Mouse (Mus musculus): ENCODE data around the gene Macc1. TPM values are rescaled to one million over a fixed set of nuclear protein-coding genes. Genes with fewer than 3 reads are reported as not detected.

Macc1 gene
- 0.04 TPM in 1 of 2 replicates, not detected in the other for polyA plus RNA-seq (2015; fragmentation: Nextera tagmentation; extraction: Ambion mirVana)

- Histone ChIP-seq H3K4me3 (replicated peaks) (no peak within 1 kb of the TSS), H3K36me3 (no peaks in the 10 kb centered on the region), H3K4me2 (replicated peaks) (no peak within 1 kb of the TSS), H3K9me3 (no peaks in the 10 kb centered on the region), H3K27me3 (no peaks in the 10 kb centered on the region), H3K27ac (no peak within 1 kb of the TSS), H3K4me1 (replicated peaks) (no peaks in the 10 kb centered on the region), H3K9ac (replicated peaks) (no peak within 1 kb of the TSS)
- no peak for ATAC-seq
Observed at GRCm38 (mm10) chr12:119313970-119314369, at the start of gene Macc1. Macc1 (plus strand) TSS chr12:119314270.

- no peak overlapping the region for H3K9ac ChIP-seq (replicated peaks)
- H3K4me3 ChIP-seq (replicated peaks): no peak overlapping the region
- H3K27ac ChIP-seq: no peak overlapping the region
- no peaks in the 10 kb centered on the region for H3K36me3 ChIP-seq
- H3K9me3 ChIP-seq: no peaks in the 10 kb centered on the region
- H3K4me1 ChIP-seq (replicated peaks): no peaks in the 10 kb centered on the region
- no peak overlapping the region for H3K4me2 ChIP-seq (replicated peaks)
- no peaks in the 10 kb centered on the region for H3K27me3 ChIP-seq
- WGBS: 88% methylated on average over 3 of the region's 3 CpGs
- no peak for ATAC-seq
Observed at GRCm38 (mm10) chr12:119264506-119264905, 49.6 kb upstream of the Macc1 start.

DNA sequence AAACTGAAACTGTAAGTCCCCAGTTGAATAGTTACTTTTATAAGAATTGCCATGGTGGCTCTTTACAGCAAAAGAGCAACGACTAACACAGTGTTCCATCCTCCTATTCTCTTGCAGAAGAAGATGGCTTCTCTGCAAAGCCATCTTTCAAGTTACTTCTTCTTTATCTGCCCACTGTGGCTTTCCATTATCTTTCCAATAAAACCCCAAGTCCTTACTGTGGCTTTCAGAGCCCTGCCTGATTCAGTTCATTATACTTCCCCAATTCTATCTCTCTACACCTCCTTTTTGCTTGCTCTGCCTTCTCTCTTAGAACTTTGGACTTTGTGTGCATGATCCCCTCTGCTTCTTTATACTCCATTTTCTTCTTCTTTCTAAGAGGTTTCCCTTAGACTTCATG, 45.3 kb upstream of the Macc1 start:
- Histone ChIP-seq H3K4me3 (replicated peaks) (no peak overlapping the region), H3K4me2 (replicated peaks) (no peak overlapping the region), H3K9me3 (no peaks in the 10 kb centered on the region), H3K36me3 (no peaks in the 10 kb centered on the region), H3K27ac (no peak overlapping the region), H3K27me3 (no peaks in the 10 kb centered on the region), H3K4me1 (replicated peaks) (0 out of 2 replicates have a peak, but pooled peaks cover 5% of the 10 kb centered on the region), H3K9ac (replicated peaks) (no peak overlapping the region)
- WGBS: 88% methylated on average over 1 of the region's 1 CpGs
- ATAC-seq: no peak

GRCm38 (mm10) chr12:119270036-119270435, 44.0 kb upstream of the Macc1 start:
- no peak overlapping the region for H3K4me2 ChIP-seq (replicated peaks)
- no peaks in the 10 kb centered on the region for H3K9me3 ChIP-seq
- H3K36me3 ChIP-seq: no peaks in the 10 kb centered on the region
- H3K27ac ChIP-seq: no peak overlapping the region
- 87% methylated on average over 2 of the region's 2 CpGs for WGBS
- 0 out of 2 replicates have a peak, but pooled peaks cover 10% of the 10 kb centered on the region for H3K4me1 ChIP-seq (replicated peaks)
- ATAC-seq: no peak
- H3K9ac ChIP-seq (replicated peaks): no peak overlapping the region
- no peaks in the 10 kb centered on the region for H3K27me3 ChIP-seq
- H3K4me3 ChIP-seq (replicated peaks): no peak overlapping the region

GRCm38 (mm10) chr12:119271964-119272363, 42.1 kb upstream of the Macc1 start:
- 95% methylated on average over 1 of the region's 1 CpGs for WGBS
- H3K9ac ChIP-seq (replicated peaks): no peak overlapping the region
- ATAC-seq: no peak

DNA sequence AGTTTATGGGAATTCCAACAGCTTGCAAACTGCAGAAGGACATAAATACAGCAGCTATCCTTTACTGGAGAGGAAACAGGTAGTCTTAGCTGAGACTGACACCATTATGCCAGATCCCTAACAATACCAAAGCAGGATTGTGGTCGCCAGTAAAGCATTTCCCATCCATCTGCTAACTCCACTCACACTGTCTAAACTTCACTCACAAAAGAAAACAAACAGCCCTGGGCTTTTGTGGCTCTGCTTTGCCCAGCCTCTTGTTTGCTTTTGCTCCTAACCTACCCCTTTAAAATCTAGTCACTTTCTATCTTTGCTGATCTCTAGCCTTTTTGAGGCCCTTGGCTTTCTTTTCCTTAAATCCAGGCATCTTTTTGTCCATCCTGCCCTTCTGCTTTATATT, 40.5 kb upstream of the Macc1 start:
- 0 out of 2 replicates have a peak, but pooled peaks have one; percentile 11 for ATAC-seq

More at GRCm38 (mm10) chr12:119271964-119272363, 42.1 kb upstream of the Macc1 start:
- Histone ChIP-seq H3K36me3 (no peaks in the 10 kb centered on the region), H3K4me2 (replicated peaks) (no peak overlapping the region), H3K4me3 (replicated peaks) (no peak overlapping the region), H3K9me3 (no peaks in the 10 kb centered on the region), H3K27ac (no peak overlapping the region), H3K27me3 (no peaks in the 10 kb centered on the region), H3K4me1 (replicated peaks) (0 out of 2 replicates have a peak, but pooled peaks cover 10% of the 10 kb centered on the region)

DNA sequence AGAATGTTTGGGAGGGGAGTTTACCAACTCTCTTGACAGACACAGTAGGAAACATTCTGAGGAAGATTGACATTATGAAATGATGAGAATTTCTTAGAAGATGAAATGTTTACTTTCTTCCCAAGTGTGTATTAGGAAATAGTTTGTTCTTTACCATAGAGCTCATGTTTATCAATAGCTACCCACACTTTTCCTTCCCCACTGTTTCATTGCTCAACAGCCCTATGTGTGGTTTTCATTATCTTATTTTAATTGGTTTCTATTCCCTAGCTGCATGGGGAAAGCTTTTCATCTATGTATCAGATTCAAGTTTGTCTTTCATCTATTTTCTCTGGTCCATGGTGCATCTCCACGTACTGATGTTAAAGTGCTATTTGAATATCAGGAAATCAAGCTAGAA, 37.8 kb upstream of the Macc1 start:
- H3K27me3 ChIP-seq: no peaks in the 10 kb centered on the region
- no peak overlapping the region for H3K9ac ChIP-seq (replicated peaks)
- H3K4me2 ChIP-seq (replicated peaks): no peak overlapping the region
- H3K4me3 ChIP-seq (replicated peaks): no peak overlapping the region
- H3K4me1 ChIP-seq (replicated peaks): 0 out of 2 replicates have a peak, but pooled peaks cover 10% of the 10 kb centered on the region
- H3K36me3 ChIP-seq: no peaks in the 10 kb centered on the region
- ATAC-seq: no peak
- no peaks in the 10 kb centered on the region for H3K9me3 ChIP-seq
- no peak overlapping the region for H3K27ac ChIP-seq
- whole genome bisulfite sequencing: 71% methylated on average over 1 of the region's 1 CpGs

More for the DNA sequence above, 40.5 kb upstream of the Macc1 start:
- Histone ChIP-seq H3K36me3 (no peaks in the 10 kb centered on the region), H3K4me2 (replicated peaks) (no peak overlapping the region), H3K9ac (replicated peaks) (no peak overlapping the region), H3K4me3 (replicated peaks) (no peak overlapping the region), H3K9me3 (no peaks in the 10 kb centered on the region), H3K4me1 (replicated peaks) (0 out of 2 replicates have a peak, but pooled peaks cover 10% of the 10 kb centered on the region), H3K27me3 (no peaks in the 10 kb centered on the region), H3K27ac (no peak overlapping the region)
- WGBS: 0% methylated on average over 1 of the region's 1 CpGs

DNA sequence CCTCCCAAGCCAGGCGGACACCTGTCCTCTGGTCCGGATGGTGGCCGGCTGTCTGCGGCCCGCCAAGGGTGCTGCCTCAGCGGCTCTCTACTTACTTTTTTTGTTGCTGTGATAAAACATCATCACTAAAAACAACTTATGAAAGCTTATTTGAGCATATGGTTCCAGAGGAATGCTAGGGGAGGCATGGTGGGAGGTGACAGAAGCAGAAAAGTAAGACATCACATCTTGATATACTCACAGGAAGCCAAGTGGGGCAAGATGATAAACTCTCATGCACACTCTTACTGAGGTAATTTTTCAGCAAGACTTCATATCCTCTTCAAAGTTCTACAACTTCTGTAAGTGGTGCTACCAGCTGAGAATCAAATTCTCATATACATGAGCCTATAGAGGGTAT, 22.5 kb upstream of the Macc1 start:
- H3K36me3 ChIP-seq: no peaks in the 10 kb centered on the region
- WGBS: 96% methylated on average over 6 of the region's 6 CpGs
- no peak overlapping the region for H3K4me2 ChIP-seq (replicated peaks)
- no peaks in the 10 kb centered on the region for H3K4me1 ChIP-seq (replicated peaks)
- ATAC-seq: no peak
- no peak overlapping the region for H3K9ac ChIP-seq (replicated peaks)
- no peak overlapping the region for H3K27ac ChIP-seq
- H3K4me3 ChIP-seq (replicated peaks): no peak overlapping the region
- H3K27me3 ChIP-seq: no peaks in the 10 kb centered on the region
- H3K9me3 ChIP-seq: no peaks in the 10 kb centered on the region

DNA sequence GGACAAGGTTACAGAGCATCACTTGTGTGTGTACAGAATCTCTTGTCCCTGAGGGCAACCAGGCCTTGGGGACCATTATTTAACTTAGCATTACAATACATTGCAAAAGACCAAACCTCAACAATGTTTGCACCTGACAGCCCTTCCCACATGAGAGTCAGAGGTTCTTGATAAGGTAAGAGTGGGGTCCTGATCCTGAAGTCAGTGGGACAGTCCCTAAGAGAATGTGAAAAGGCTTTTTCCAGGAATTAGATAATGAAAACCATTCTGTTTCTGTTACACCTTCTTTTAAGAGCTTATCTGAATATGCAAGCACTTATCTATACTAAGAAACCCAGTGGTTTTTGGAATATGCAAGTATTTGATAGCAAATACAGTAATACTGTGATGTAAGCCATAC, 10.5 kb upstream of the Macc1 start:
- Histone ChIP-seq H3K27ac (no peak overlapping the region), H3K4me3 (replicated peaks) (no peak overlapping the region), H3K4me2 (replicated peaks) (no peak overlapping the region), H3K9me3 (no peaks in the 10 kb centered on the region), H3K27me3 (no peaks in the 10 kb centered on the region), H3K9ac (replicated peaks) (no peak overlapping the region), H3K36me3 (no peaks in the 10 kb centered on the region), H3K4me1 (replicated peaks) (no peaks in the 10 kb centered on the region)
- no peak for ATAC-seq

DNA sequence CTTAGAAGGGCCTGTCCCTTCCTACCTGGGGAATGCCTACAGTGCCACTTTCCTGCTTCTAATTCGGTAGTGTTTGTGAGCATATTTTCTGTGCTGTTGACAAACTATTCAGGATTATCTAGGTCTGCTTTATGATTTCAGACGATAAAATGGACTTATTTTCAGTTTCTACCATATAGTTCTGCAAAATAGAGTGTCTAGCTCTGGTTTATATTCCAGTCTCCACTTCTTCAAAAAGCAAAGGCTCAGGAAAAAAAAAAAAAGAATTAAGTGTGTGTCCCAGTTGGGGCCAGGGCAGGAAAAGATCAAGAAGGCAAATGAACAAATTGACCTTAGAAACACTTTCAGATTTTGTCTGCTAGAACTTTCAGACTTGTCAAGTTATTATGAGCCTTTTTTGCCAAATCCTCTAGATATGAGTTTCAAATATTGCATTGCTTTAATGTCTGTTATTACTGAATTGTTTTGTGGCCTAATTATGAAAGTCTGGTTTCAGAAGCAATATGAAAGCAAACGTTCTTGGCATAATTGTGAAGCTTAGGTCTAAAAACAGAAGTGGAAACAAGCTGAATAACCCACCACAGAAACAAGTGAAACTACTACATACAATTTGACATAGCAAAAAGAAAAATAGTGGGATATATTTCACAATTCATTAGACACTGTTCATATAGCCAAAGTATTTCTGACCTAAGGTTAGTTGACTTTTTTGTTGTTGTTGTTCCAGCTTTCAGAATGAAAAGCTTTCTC, 881 bp upstream of the Macc1 start:
- Histone ChIP-seq H3K27ac (no peak overlapping the region), H3K9me3 (no peaks in the 10 kb centered on the region), H3K4me3 (replicated peaks) (no peak overlapping the region), H3K36me3 (no peaks in the 10 kb centered on the region), H3K27me3 (no peaks in the 10 kb centered on the region), H3K4me1 (replicated peaks) (no peaks in the 10 kb centered on the region), H3K4me2 (replicated peaks) (no peak overlapping the region), H3K9ac (replicated peaks) (no peak overlapping the region)
- 79% methylated on average over 3 of the region's 3 CpGs for WGBS
- no peak for ATAC-seq

DNA sequence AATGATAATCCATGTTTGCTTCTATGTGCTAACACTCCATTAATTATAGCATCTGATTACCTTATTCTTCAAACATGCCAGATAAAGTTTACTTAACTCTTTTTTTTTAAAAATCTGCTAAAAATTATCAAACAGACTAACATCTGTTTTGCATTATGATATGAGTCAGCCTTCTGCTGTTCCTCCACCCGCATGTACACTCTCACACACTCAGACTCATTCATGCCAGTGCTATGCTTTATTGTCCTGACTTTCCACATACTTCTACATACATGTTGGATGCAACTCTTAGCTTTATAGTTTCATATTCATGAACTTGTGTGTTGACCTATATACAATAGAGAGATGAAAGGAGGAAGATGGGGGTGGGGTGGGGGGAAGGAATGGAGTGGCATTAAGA, 4.7 kb downstream of the Macc1 start:
- H3K9me3 ChIP-seq: no peaks in the 10 kb centered on the region
- H3K4me2 ChIP-seq (replicated peaks): no peak overlapping the region
- H3K9ac ChIP-seq (replicated peaks): no peak overlapping the region
- WGBS: 89% methylated on average over 1 of the region's 1 CpGs
- H3K36me3 ChIP-seq: no peaks in the 10 kb centered on the region
- no peaks in the 10 kb centered on the region for H3K4me1 ChIP-seq (replicated peaks)
- no peak overlapping the region for H3K4me3 ChIP-seq (replicated peaks)
- no peak for ATAC-seq
- no peaks in the 10 kb centered on the region for H3K27me3 ChIP-seq
- H3K27ac ChIP-seq: no peak overlapping the region

- ATAC-seq: no peak
- no peak overlapping the region for H3K27ac ChIP-seq
- H3K36me3 ChIP-seq: no peaks in the 10 kb centered on the region
- H3K4me3 ChIP-seq (replicated peaks): no peak overlapping the region
- no peak overlapping the region for H3K4me2 ChIP-seq (replicated peaks)
- no peak overlapping the region for H3K9ac ChIP-seq (replicated peaks)
- H3K9me3 ChIP-seq: no peaks in the 10 kb centered on the region
- H3K4me1 ChIP-seq (replicated peaks): no peaks in the 10 kb centered on the region
- H3K27me3 ChIP-seq: no peaks in the 10 kb centered on the region
Observed at GRCm38 (mm10) chr12:119325400-119325799, 11.3 kb downstream of the Macc1 start.

DNA sequence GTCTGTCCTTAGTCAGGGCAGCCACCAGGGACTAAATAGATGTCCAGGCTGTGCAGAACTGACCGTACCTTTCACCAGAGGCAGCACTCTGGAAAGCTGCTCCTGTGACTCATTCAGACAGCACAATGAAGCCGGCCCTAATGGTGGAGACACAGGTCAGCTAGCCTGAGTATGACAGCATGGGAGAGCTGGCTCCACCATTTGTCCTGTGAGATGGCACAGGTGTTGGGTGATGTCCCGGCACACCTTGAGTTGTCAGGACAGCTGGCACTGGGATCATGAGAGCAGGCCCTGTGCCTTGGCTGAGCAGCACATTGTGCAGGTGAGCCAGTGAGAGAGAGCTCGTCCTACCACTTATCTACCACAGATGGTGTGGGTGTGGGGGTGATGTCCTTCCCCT, 16.6 kb downstream of the Macc1 start:
- Histone ChIP-seq H3K4me2 (replicated peaks) (no peak overlapping the region), H3K36me3 (no peaks in the 10 kb centered on the region), H3K27ac (no peak overlapping the region), H3K9ac (replicated peaks) (no peak overlapping the region), H3K27me3 (0 out of 2 replicates have a peak, but pooled peaks cover 2% of the 10 kb centered on the region), H3K4me1 (replicated peaks) (peaks cover 7% of the 10 kb centered on the region), H3K4me3 (replicated peaks) (no peak overlapping the region), H3K9me3 (no peaks in the 10 kb centered on the region)
- 91% methylated on average over 4 of the region's 4 CpGs for WGBS
- no peak; the same call in 1 of the 2 replicates for ATAC-seq
